Mouse (Mus musculus): Measurements from ENCODE around the gene Fos. TPM values are rescaled to one million over a fixed set of nuclear protein-coding genes. Genes with fewer than 3 reads are reported as not detected.
"Not testable (repeated sequence)": the region's sequence is repeated elsewhere in the genome, so short reads cannot be mapped to it uniquely, and the experiment has no call there.

Fos gene
- total RNA-seq, 2 experiments from 2014 or later = 21.3 to 32.7 TPM

DNA sequence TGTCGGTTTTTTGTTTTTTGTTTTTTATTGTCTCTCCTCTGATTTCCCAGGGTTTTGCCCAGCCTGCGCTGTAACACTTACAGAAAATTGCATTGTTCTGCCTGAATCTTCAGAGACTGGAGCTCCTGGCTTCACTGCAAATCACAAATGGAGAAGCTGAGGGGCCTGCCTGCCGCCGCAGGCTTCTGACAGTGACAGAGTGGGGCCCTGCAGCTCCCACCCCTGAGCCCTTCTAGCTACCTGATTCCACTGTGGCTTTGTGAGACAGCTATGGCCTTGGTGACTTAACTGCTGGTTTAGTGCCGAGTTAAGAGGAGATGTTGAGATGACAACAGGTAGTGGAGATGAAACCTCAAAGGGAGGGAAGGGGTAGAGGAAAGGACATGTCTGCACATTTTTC, 44.3 kb downstream of the Fos start:
- no peak for ATAC-seq (replicated peaks; ENCODE audit: low FRiP score, poor library complexity, severe bottlenecking)

DNA sequence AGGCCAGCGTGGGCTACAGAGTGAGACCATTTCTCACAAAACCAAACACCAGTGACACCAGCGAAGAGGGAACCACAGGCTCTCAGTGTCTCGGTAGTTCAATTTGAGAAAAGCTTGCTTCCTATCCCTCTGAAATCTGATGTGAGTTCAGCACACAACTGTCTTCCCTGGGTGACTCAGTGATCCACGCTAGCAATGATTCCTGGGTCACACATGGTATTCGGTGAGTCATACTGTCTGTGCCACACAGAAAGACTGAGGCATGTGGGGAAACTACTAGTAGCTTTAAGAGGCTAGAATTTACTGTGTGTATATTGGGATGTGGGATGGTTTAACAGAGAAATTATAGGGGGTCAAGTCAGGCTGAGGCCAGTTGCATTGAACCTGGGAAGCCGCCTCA, 45.9 kb downstream of the Fos start:
- no peak for ATAC-seq (replicated peaks; ENCODE audit: low FRiP score, poor library complexity, severe bottlenecking)

DNA sequence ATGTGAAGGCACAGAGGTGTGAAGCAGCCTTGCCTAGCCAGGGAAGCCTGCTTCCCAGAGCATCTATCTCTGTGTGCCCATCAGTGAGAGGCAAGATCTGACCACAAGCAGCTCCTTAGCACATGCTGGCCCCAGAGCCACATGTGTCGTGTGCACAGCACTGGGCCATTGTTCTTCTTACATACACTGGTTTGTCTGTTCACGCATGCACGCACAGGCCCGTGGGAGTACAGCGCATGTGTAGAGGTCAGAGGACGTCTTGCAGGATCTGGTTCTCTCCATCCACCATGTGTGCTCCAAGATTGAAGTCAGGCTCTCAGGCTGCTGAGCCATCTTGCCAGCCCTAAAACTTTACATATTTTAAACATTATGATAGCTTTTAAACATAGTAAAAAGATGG, 47.4 kb downstream of the Fos start:
- ATAC-seq (replicated peaks; ENCODE audit: low FRiP score, poor library complexity, severe bottlenecking) = no peak

DNA sequence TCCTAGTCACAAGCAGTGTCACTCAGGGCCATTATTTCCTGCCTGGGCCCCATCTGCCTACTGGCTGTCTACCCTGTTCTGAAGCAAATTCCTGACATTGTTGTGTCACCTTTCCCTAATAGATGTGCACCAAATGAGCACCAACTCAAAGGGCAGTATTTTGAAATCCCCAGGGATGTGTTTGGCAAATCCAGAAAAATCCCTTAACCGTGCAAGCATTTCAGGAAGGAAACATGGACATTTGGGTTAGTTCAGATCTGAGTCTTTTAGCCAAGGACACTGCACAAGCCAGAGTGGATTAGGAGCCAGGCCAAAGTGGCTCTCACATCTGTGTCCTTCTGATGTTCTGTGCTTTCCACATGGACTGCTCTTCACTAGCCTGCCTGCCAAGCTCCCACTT, 48.0 kb downstream of the Fos start:
- no peak for ATAC-seq (replicated peaks; ENCODE audit: low FRiP score, poor library complexity, severe bottlenecking)

DNA sequence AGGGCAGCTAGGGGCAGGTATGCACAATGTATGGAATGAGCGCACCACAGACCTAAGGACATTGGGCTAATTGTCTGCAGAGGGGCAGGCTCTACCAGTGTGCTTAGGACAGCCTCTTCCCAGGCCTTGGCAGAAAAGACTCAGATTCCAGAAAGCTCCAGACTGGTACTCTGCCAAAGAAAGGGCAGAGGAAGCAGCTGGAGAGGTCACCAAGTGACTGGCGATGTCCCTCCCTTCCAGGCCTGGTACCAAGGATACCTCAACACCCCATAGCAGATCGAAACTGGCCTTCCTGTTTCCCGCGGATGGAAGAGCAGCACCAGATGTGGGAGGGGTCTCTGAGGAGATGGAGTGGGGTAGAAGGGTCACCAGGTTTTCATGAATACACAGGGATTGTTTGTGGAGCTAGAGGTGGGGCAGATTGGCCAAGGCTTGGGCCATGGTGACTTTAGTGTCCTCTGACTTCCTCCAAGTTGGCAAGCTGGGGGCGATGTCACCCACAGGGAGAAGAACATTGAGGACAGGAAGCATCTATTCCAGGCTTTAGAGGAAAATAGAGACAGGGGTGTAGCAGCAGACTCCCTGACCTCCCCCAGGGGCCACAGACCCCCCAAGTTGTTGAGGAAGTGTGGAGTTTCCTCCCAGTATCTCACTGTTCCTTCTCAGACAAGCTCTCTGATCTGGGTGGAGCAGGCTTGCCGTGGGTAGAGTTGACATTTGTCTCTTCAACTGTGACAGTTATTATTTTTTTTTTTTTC, 49.1 kb downstream of the Fos start:
- no peak for ATAC-seq (replicated peaks; ENCODE audit: low FRiP score, poor library complexity, severe bottlenecking)

DNA sequence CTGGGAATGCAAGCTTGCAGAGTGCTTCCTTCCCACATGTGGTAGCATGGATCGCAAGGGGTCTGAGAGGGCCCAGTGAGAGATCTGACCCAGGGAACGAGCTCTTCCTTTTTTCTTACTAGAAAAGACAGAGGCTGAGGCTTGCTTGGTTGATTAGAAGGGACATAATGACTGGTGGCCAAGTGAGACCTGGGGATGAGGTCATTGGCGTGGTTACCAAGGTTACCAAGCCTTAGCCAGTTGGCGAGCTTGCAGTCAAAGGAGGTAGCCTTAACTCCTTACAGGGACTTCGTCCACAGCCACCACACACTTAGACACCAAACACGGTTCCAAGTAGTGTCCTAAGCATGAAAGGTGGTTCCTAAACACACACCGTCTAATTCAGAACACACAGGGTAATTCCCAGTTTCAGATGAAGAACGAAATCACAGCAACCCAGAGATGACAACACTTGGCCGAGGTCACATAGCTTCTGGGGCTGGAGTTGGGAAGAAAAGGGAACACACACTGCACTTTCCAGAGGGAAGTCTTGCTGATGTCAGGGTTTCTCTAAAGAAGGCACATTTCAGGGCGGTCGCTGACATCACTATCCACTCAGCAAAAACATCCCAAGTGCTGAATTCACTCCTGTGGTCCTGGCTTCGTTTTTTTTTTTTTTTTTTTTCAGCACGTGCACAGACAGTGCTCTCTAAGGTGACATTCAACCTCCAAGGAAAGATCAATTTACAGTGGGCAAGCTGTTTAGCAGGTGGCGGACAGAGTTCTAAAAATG, 49.9 kb downstream of the Fos start:
- no peak for ATAC-seq (replicated peaks; ENCODE audit: low FRiP score, poor library complexity, severe bottlenecking)

DNA sequence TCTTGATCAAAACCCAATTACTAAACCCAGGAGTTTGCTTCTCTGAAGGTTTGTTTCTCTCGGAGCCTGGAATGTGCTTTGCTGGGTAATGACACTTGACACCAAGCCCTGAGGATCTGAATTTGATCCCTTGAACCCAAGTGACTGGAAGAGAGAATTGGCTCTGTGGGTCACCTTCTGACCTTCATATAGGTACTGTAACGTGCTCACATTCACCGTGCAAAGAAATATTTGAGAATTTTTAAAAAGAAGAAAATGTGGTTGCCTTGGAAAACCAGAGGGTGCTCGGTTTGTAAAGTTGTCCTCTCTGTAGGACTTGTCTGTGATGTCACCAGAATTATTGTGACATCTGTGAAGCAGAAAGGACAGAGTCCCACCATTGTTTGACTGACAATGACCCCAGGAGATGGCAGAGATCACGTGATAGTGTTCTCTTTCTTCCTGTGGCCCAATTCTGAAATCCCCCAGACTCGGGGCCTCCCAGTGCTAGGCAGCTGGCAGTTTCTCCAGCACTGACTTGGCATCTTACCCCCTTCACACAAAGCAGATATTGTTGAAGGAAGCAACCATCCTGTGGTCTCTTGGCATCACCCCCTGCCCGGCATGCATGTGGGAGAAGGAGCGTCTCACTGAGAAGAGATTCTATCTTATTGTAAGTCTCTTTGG, 50.6 kb downstream of the Fos start:
- no peak for ATAC-seq (replicated peaks; ENCODE audit: low FRiP score, poor library complexity, severe bottlenecking)

DNA sequence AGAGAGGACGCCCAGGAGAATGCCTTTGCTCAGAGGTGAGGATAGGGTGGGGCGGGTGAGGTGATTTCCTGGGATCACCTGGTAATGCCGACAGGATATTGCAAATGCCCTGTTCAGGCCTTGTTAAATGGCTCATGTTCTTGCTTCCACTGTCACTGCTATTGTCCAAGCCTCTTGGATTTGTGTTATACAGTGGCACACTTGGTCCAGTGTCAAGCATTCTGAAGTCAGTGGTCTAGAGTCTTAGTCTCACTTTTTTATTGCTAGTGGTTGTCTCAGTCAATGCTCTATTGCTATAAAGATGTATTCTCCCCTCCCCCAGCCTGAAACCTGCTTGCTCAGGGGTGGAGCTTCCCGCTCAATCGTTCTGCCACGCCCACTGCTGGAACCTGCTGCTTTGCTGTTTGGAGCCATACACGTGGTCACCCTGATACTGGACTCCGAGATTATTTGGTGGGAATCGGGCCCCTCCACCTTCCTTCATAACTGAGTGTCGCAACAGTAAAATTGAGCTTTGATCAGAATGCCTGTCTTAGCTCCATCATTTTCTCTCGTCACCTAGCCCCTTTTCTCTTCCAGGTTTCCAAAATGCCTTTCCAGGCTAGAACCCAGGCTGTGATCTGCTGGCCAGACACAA, 51.3 kb downstream of the Fos start:
- ATAC-seq (replicated peaks; ENCODE audit: low FRiP score, poor library complexity, severe bottlenecking) = not testable (repeated sequence)

Other genes with a start within 250 kb of the Fos start
- 0.42 and 2.9 TPM in 2 replicates for gene Mlh3, start 203.3 kb upstream of the Fos start, total RNA-seq (2015; ENCODE audit: low replicate concordance)
- gene Mlh3, start 203.3 kb upstream of the Fos start, total RNA-seq (2017; ENCODE audit: low replicate concordance) = 0.15 and 4.0 TPM in 2 replicates
- 14.4 and 36.5 TPM in 2 replicates for gene Acyp1, start 185.5 kb upstream of the Fos start, total RNA-seq (2015; ENCODE audit: low replicate concordance)
- gene Acyp1, start 185.5 kb upstream of the Fos start, total RNA-seq (2017; ENCODE audit: low replicate concordance) = 13.9 TPM in 2 replicates
- gene Zc2hc1c, start 185.3 kb upstream of the Fos start, total RNA-seq (2015; ENCODE audit: low replicate concordance) = not detected in 2 replicates
- not detected in 2 replicates for gene Zc2hc1c, start 185.3 kb upstream of the Fos start, total RNA-seq (2017; ENCODE audit: low replicate concordance)
- gene Nek9, start 134.5 kb upstream of the Fos start, total RNA-seq (2015; ENCODE audit: low replicate concordance) = 9.0 and 17.2 TPM in 2 replicates
- gene Nek9, start 134.5 kb upstream of the Fos start, total RNA-seq (2017; ENCODE audit: low replicate concordance) = 7.9 and 15.5 TPM in 2 replicates
- gene Tmed10, start 99.0 kb upstream of the Fos start, total RNA-seq (2015; ENCODE audit: low replicate concordance) = 85.9 and 101 TPM in 2 replicates
- 65.6 and 71.7 TPM in 2 replicates for gene Tmed10, start 99.0 kb upstream of the Fos start, total RNA-seq (2017; ENCODE audit: low replicate concordance)
- gene Jdp2, start 125.1 kb downstream of the Fos start, total RNA-seq (2015; ENCODE audit: low replicate concordance) = 0.84 and 6.5 TPM in 2 replicates
- gene Jdp2, start 125.1 kb downstream of the Fos start, total RNA-seq (2017; ENCODE audit: low replicate concordance) = 1.8 and 4.9 TPM in 2 replicates
- 10.8 TPM in 1 of 2 replicates, not detected in the other for gene Batf, start 212.8 kb downstream of the Fos start, total RNA-seq (2015; ENCODE audit: low replicate concordance)
- 0.61 and 6.3 TPM in 2 replicates for gene Batf, start 212.8 kb downstream of the Fos start, total RNA-seq (2017; ENCODE audit: low replicate concordance)

Data from erythroid progenitor cell, adult 5-6 weeks (primary cell).